Mouse (Mus musculus): ENCODE data around the gene Naxd. TPM values are rescaled to one million over a fixed set of nuclear protein-coding genes. Genes with fewer than 3 reads are reported as not detected.
"Not testable (repeated sequence)": the region's sequence is repeated elsewhere in the genome, so short reads cannot be mapped to it uniquely, and the experiment has no call there.

Naxd gene
- polyA plus RNA-seq, 1 experiment = 34.7 TPM

DNA sequence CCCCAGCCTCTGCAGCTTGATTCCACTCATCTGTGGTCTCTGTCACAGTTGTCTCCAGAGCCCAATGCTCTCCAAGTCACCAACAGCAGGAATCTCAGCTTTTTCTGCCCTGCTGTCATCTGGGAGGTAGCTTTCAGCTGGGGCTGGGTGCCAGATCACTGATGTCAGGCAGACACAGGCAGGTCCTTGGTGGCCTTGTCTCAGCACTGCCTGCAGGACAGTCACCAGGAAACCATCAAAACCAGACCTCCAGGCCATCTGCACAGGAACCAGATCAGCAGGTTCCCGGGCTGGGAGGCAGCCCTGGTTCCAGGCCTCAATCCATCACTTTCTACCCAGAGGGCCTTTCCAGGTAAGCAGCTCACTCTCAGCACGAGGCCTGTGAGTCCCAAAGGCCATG is 35.5 kb upstream of the Naxd start:
- no peak overlapping the region for H3K4me3 ChIP-seq (ENCODE audit: low read depth, low read length)
- TF ChIP-seq CTCF (IDR thresholded peaks at IDR 0.05; ENCODE audit: low read depth, low read length) (no peak), EP300 (IDR thresholded peaks at IDR 0.05; ENCODE audit: insufficient read depth, low read depth, low read length) (no peak), POLR2A (IDR thresholded peaks at IDR 0.05; ENCODE audit: insufficient read depth, low read length) (no peak)
- H3K4me1 ChIP-seq (ENCODE audit: control insufficient read depth, insufficient read depth, low read length) = no peaks in the 10 kb centered on the region
- no peaks in the 10 kb centered on the region for H3K9me3 ChIP-seq (replicated peaks; ENCODE audit: control insufficient read depth, insufficient read depth, low read length, poor library complexity, severe bottlenecking)
- H3K27me3 ChIP-seq (ENCODE audit: control insufficient read depth, insufficient read depth, low read length, poor library complexity, severe bottlenecking) = no peaks in the 10 kb centered on the region
- H3K36me3 ChIP-seq (ENCODE audit: control insufficient read depth, insufficient read depth, low read length, poor library complexity, severe bottlenecking) = no peaks in the 10 kb centered on the region
- no peak overlapping the region for H3K9ac ChIP-seq (ENCODE audit: low read depth, poor library complexity, severe bottlenecking)
- no peak overlapping the region for H3K27ac ChIP-seq (ENCODE audit: insufficient read depth, low read length)

DNA sequence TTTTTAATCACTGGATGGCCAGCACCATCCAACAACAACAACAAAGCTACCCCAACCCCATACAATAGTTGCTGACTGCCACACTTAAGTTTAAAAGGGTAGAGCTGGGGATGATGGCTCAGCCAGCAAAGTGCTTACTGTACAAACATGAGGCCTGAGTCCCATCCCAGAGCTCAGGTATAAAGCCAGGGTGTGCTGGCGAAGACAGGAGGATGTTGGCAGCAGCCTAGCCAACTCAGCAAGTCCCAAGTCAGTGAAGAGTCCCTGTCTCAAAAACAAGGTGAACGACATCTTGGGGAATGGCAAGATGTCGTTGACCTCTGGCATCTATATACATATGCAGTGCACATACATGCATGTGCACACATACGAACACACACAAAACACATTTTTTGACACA is 34.7 kb upstream of the Naxd start:
- Histone ChIP-seq H3K27me3 (ENCODE audit: control insufficient read depth, insufficient read depth, low read length, poor library complexity, severe bottlenecking) (no peaks in the 10 kb centered on the region), H3K9me3 (replicated peaks; ENCODE audit: control insufficient read depth, insufficient read depth, low read length, poor library complexity, severe bottlenecking) (no peaks in the 10 kb centered on the region), H3K27ac (ENCODE audit: insufficient read depth, low read length) (no peak overlapping the region), H3K4me1 (ENCODE audit: control insufficient read depth, insufficient read depth, low read length) (no peaks in the 10 kb centered on the region), H3K4me3 (ENCODE audit: low read depth, low read length) (no peak overlapping the region), H3K36me3 (ENCODE audit: control insufficient read depth, insufficient read depth, low read length, poor library complexity, severe bottlenecking) (no peaks in the 10 kb centered on the region), H3K9ac (ENCODE audit: low read depth, poor library complexity, severe bottlenecking) (no peak overlapping the region)
- no peak for TF ChIP-seq CTCF (IDR thresholded peaks at IDR 0.05; ENCODE audit: low read depth, low read length)
- TF ChIP-seq EP300 (IDR thresholded peaks at IDR 0.05; ENCODE audit: insufficient read depth, low read depth, low read length) = no peak
- TF ChIP-seq POLR2A (IDR thresholded peaks at IDR 0.05; ENCODE audit: insufficient read depth, low read length) = no peak

DNA sequence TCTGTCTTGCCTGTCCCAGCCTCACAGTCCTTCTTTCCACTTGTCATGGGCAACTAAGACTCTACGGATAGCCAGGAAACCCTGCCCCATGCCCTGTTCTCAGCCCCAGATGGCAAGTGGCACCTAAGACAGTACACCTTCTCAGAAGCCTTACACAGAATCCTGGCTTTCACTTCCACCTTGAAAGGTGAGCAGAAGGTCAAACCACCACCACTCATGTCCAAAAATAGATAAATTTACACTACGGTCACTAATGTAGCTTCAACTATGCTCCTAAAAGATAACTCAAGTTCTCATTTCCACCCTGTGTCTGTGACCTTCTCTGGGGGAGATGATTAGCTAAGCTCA is 33.8 kb upstream of the Naxd start:
- H3K36me3 ChIP-seq (ENCODE audit: control insufficient read depth, insufficient read depth, low read length, poor library complexity, severe bottlenecking) = no peaks in the 10 kb centered on the region
- no peaks in the 10 kb centered on the region for H3K9me3 ChIP-seq (replicated peaks; ENCODE audit: control insufficient read depth, insufficient read depth, low read length, poor library complexity, severe bottlenecking)
- H3K27me3 ChIP-seq (ENCODE audit: control insufficient read depth, insufficient read depth, low read length, poor library complexity, severe bottlenecking) = no peaks in the 10 kb centered on the region
- H3K27ac ChIP-seq (ENCODE audit: insufficient read depth, low read length) = no peak overlapping the region
- H3K4me1 ChIP-seq (ENCODE audit: control insufficient read depth, insufficient read depth, low read length) = no peaks in the 10 kb centered on the region
- no peak overlapping the region for H3K9ac ChIP-seq (ENCODE audit: low read depth, poor library complexity, severe bottlenecking)
- no peak overlapping the region for H3K4me3 ChIP-seq (ENCODE audit: low read depth, low read length)
- TF ChIP-seq POLR2A (IDR thresholded peaks at IDR 0.05; ENCODE audit: insufficient read depth, low read length) (no peak), EP300 (IDR thresholded peaks at IDR 0.05; ENCODE audit: insufficient read depth, low read depth, low read length) (no peak), CTCF (IDR thresholded peaks at IDR 0.05; ENCODE audit: low read depth, low read length) (no peak)

DNA sequence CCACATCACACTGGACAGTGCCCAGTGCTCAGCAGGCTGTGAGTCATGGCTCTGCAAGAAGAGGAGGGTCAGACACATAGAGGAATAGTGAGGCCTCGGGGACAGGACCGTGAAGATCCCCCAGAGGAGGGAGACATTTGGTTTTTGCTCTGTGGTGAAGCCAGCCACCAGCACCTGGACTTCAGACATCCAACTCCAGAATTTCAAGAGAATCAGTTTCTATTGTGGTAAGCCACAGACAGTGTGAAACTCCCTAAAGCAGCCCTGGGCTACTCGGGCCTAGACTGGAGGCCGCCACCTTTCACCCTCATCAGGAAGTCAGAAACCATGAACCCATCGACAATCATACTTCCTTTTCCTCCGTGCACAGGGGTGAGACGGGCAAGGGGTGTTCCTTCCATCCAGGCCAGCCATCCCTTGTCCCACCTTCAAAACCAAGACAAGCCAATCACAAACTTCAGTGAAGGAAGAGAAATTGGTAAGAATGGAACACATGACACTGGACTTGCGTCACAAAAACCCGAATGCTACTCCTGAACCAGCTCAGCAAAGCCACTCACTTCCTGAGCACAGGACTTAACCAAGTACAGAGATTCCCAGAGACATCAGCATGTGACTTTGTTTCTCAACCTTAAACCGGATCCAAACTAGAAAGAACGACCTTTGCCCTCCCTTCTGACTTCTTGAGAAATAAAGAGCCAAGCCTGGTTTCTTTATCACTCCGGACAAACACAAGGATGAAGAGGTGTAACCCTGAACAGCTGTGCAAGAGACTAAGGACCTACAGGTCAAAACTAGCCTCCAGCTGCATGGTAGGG is 33.2 kb upstream of the Naxd start:
- no peaks in the 10 kb centered on the region for H3K27me3 ChIP-seq (ENCODE audit: control insufficient read depth, insufficient read depth, low read length, poor library complexity, severe bottlenecking)
- H3K4me1 ChIP-seq (ENCODE audit: control insufficient read depth, insufficient read depth, low read length) = no peaks in the 10 kb centered on the region
- no peak overlapping the region for H3K27ac ChIP-seq (ENCODE audit: insufficient read depth, low read length)
- no peak overlapping the region for H3K9ac ChIP-seq (ENCODE audit: low read depth, poor library complexity, severe bottlenecking)
- no peaks in the 10 kb centered on the region for H3K36me3 ChIP-seq (ENCODE audit: control insufficient read depth, insufficient read depth, low read length, poor library complexity, severe bottlenecking)
- TF ChIP-seq CTCF (IDR thresholded peaks at IDR 0.05; ENCODE audit: low read depth, low read length) (no peak), POLR2A (IDR thresholded peaks at IDR 0.05; ENCODE audit: insufficient read depth, low read length) (no peak), EP300 (IDR thresholded peaks at IDR 0.05; ENCODE audit: insufficient read depth, low read depth, low read length) (no peak)
- H3K9me3 ChIP-seq (replicated peaks; ENCODE audit: control insufficient read depth, insufficient read depth, low read length, poor library complexity, severe bottlenecking) = no peaks in the 10 kb centered on the region
- H3K4me3 ChIP-seq (ENCODE audit: low read depth, low read length) = no peak overlapping the region

DNA sequence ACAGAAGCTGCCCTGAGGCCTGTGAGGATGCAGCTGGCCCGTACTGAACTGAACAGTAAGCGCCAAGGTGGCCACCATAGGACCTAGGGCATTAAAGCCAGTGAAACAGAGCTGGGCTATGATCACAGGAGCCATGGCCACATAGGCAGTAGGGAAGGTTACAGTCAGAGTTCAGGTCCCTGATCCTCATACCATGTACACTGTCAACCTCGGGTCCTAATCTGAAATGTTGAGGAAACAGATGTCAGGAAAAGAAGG is 32.7 kb upstream of the Naxd start:
- H3K36me3 ChIP-seq (ENCODE audit: control insufficient read depth, insufficient read depth, low read length, poor library complexity, severe bottlenecking) = no peaks in the 10 kb centered on the region

DNA sequence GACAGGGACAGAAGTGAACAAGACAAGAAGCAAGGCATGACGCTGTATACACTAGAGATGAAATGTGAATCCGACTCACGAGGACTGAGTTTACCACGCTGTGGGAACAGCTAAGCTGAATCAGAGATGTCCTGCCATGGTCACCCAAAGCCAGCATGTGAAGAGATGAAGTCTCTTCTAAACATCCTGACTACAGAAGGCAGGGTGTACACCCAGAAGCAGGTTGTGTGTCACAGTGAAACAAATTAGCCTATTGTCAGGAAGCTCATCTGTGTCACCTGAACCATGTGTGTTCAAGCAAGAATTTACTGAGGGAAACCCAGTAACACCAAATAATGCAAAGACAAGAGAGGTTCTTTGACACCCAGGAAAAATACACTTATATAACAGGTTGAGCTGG is 31.7 kb upstream of the Naxd start:
- Histone ChIP-seq H3K9me3 (replicated peaks; ENCODE audit: control insufficient read depth, insufficient read depth, low read length, poor library complexity, severe bottlenecking) (no peaks in the 10 kb centered on the region), H3K9ac (ENCODE audit: low read depth, poor library complexity, severe bottlenecking) (no peak overlapping the region), H3K36me3 (ENCODE audit: control insufficient read depth, insufficient read depth, low read length, poor library complexity, severe bottlenecking) (no peaks in the 10 kb centered on the region), H3K27ac (ENCODE audit: insufficient read depth, low read length) (no peak overlapping the region), H3K27me3 (ENCODE audit: control insufficient read depth, insufficient read depth, low read length, poor library complexity, severe bottlenecking) (no peaks in the 10 kb centered on the region), H3K4me3 (ENCODE audit: low read depth, low read length) (no peak overlapping the region), H3K4me1 (ENCODE audit: control insufficient read depth, insufficient read depth, low read length) (no peaks in the 10 kb centered on the region)
- TF ChIP-seq POLR2A (IDR thresholded peaks at IDR 0.05; ENCODE audit: insufficient read depth, low read length) (no peak), EP300 (IDR thresholded peaks at IDR 0.05; ENCODE audit: insufficient read depth, low read depth, low read length) (no peak)

More for the DNA sequence above, 32.7 kb upstream of the Naxd start:
- no peaks in the 10 kb centered on the region for H3K27me3 ChIP-seq (ENCODE audit: control insufficient read depth, insufficient read depth, low read length, poor library complexity, severe bottlenecking)
- no peaks in the 10 kb centered on the region for H3K4me1 ChIP-seq (ENCODE audit: control insufficient read depth, insufficient read depth, low read length)
- no peak for TF ChIP-seq CTCF (IDR thresholded peaks at IDR 0.05; ENCODE audit: low read depth, low read length)
- no peak for TF ChIP-seq POLR2A (IDR thresholded peaks at IDR 0.05; ENCODE audit: insufficient read depth, low read length)
- no peak for TF ChIP-seq EP300 (IDR thresholded peaks at IDR 0.05; ENCODE audit: insufficient read depth, low read depth, low read length)
- no peak overlapping the region for H3K27ac ChIP-seq (ENCODE audit: insufficient read depth, low read length)
- H3K9ac ChIP-seq (ENCODE audit: low read depth, poor library complexity, severe bottlenecking) = no peak overlapping the region
- H3K9me3 ChIP-seq (replicated peaks; ENCODE audit: control insufficient read depth, insufficient read depth, low read length, poor library complexity, severe bottlenecking) = no peaks in the 10 kb centered on the region
- H3K4me3 ChIP-seq (ENCODE audit: low read depth, low read length) = no peak overlapping the region

DNA sequence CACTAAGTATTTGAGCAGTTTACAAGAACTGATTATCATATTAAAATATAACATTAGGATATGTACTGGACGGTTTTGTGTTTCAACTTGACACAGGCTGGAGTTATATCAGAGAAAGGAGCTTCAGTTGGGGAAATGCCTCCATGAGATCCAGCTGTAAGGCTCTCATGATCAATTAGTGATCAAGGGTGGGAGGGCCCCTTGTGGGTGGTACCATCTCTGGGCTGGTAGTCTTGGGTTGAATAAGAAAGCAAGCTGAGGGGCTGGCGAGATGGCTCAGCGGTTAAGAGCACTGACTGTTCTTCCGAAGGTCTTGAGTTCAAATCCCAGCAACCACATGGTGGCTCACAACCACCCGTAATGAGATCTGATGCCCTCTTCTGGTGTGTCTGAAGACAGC is 30.8 kb upstream of the Naxd start:
- not testable (repeated sequence) for H3K4me1 ChIP-seq (ENCODE audit: control insufficient read depth, insufficient read depth, low read length); H3K36me3 ChIP-seq (ENCODE audit: control insufficient read depth, insufficient read depth, low read length, poor library complexity, severe bottlenecking); H3K9ac ChIP-seq (ENCODE audit: low read depth, poor library complexity, severe bottlenecking); H3K9me3 ChIP-seq (replicated peaks; ENCODE audit: control insufficient read depth, insufficient read depth, low read length, poor library complexity, severe bottlenecking); H3K27ac ChIP-seq (ENCODE audit: insufficient read depth, low read length); H3K27me3 ChIP-seq (ENCODE audit: control insufficient read depth, insufficient read depth, low read length, poor library complexity, severe bottlenecking); H3K4me3 ChIP-seq (ENCODE audit: low read depth, low read length)

Data from ES-Bruce4 (cell line).